Mouse (Mus musculus): ENCODE data around the gene 4930556J24Rik. TPM values are rescaled to one million over a fixed set of nuclear protein-coding genes. Genes with fewer than 3 reads are reported as not detected.

4930556J24Rik gene
- polyA plus RNA-seq, 1 experiment = not detected

DNA sequence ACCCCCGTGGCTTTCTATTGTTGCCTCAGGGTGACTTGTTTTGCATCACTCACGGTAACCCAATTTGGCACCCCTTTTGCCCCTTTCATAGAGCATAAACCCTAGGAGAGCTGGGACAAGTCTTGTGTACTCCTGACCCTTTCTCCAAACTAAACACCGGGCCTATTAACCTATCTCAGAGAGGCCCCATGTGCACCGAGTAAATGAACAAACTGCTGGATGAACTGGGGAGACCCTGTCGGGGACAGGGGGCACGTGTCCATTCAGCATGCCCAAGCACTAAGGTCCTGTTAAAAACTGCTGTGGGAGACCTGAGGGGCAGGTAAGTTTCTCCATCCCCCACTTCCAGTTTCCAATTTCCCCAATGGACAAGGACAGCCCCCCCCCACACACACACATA lies 45.6 kb downstream of the 4930556J24Rik start:
- H3K4me1 ChIP-seq (replicated peaks; ENCODE audit: control insufficient read depth, insufficient read depth, low read length) = peaks cover 6% of the 10 kb centered on the region
- H3K27me3 ChIP-seq (ENCODE audit: control insufficient read depth, insufficient read depth, low read length) = no peaks in the 10 kb centered on the region
- no peaks in the 10 kb centered on the region for H3K36me3 ChIP-seq (ENCODE audit: control insufficient read depth, insufficient read depth, low read length)
- H3K4me3 ChIP-seq (ENCODE audit: control insufficient read depth, insufficient read depth, low read length) = no peak overlapping the region
- WGBS = 86% methylated on average over 6 of the region's 6 CpGs
- H3K27ac ChIP-seq (ENCODE audit: control insufficient read depth, insufficient read depth, low read length) = no peak overlapping the region
- no peak for TF ChIP-seq POLR2A (IDR thresholded peaks at IDR 0.05; ENCODE audit: control insufficient read depth, extremely low read depth, insufficient read depth, low read length, poor library complexity)
- no peak for TF ChIP-seq CTCF (IDR thresholded peaks at IDR 0.05; ENCODE audit: borderline replicate concordance, control insufficient read depth, extremely low read depth, insufficient read depth, low read length, poor library complexity)
- no peak for DNase-seq

DNA sequence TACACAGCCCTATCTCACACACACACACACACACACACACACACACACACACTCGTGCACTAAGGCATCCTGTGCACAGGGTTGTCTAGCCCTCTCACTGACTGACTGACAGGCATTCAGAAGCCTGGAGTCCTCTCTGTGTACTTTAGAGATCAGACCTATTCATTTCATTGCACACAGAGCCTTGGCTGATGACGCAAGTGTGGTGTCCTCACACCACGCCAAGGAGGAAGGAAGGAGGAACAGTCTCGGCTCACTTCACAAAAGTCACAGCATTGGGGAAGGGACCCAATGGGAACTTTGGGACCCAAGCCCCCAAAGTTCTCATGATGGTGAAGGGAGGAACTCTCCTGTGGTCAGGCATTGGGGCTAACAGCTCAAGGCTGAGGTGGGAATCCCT lies 46.6 kb downstream of the 4930556J24Rik start:
- Histone ChIP-seq H3K36me3 (ENCODE audit: control insufficient read depth, insufficient read depth, low read length) (no peaks in the 10 kb centered on the region), H3K4me3 (ENCODE audit: control insufficient read depth, insufficient read depth, low read length) (no peak overlapping the region), H3K27ac (ENCODE audit: control insufficient read depth, insufficient read depth, low read length) (no peak overlapping the region), H3K27me3 (ENCODE audit: control insufficient read depth, insufficient read depth, low read length) (no peaks in the 10 kb centered on the region), H3K4me1 (replicated peaks; ENCODE audit: control insufficient read depth, insufficient read depth, low read length) (peaks cover 6% of the 10 kb centered on the region)
- TF ChIP-seq POLR2A (IDR thresholded peaks at IDR 0.05; ENCODE audit: control insufficient read depth, extremely low read depth, insufficient read depth, low read length, poor library complexity) (no peak), CTCF (IDR thresholded peaks at IDR 0.05; ENCODE audit: borderline replicate concordance, control insufficient read depth, extremely low read depth, insufficient read depth, low read length, poor library complexity) (no peak)
- DNase-seq = no peak
- 62% methylated on average over 4 of the region's 4 CpGs for WGBS

DNA sequence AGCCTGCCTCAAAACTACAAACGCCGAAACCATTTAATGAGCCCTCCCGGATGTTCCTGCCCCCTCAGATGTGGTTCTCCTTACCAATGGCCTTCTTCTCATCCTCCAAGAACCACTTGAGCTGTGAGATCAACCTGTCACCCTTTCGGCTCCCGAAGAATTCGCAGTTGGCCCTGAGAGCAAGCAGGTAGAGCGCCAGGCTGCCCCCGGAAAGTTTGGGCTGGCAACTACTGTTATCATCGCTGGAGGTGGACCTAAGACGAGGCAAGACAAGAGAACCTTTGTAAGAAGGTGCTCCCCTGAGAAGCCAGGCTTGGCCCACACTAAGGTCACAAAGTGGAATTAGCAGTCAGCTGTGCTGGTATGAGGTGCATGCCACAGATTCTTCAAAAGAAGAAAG lies 50.7 kb downstream of the 4930556J24Rik start:
- Histone ChIP-seq H3K4me1 (replicated peaks; ENCODE audit: control insufficient read depth, insufficient read depth, low read length) (no peaks in the 10 kb centered on the region), H3K27ac (ENCODE audit: control insufficient read depth, insufficient read depth, low read length) (no peak overlapping the region), H3K27me3 (ENCODE audit: control insufficient read depth, insufficient read depth, low read length) (no peaks in the 10 kb centered on the region), H3K4me3 (ENCODE audit: control insufficient read depth, insufficient read depth, low read length) (no peak overlapping the region), H3K36me3 (ENCODE audit: control insufficient read depth, insufficient read depth, low read length) (no peaks in the 10 kb centered on the region)
- WGBS = 96% methylated on average over 10 of the region's 10 CpGs
- TF ChIP-seq POLR2A (IDR thresholded peaks at IDR 0.05; ENCODE audit: control insufficient read depth, extremely low read depth, insufficient read depth, low read length, poor library complexity) (no peak), CTCF (IDR thresholded peaks at IDR 0.05; ENCODE audit: borderline replicate concordance, control insufficient read depth, extremely low read depth, insufficient read depth, low read length, poor library complexity) (no peak)
- no peak for DNase-seq

- H3K27ac ChIP-seq (ENCODE audit: control insufficient read depth, insufficient read depth, low read length) = no peak overlapping the region
- H3K36me3 ChIP-seq (ENCODE audit: control insufficient read depth, insufficient read depth, low read length) = no peaks in the 10 kb centered on the region
- no peak for TF ChIP-seq CTCF (IDR thresholded peaks at IDR 0.05; ENCODE audit: borderline replicate concordance, control insufficient read depth, extremely low read depth, insufficient read depth, low read length, poor library complexity)
- no peak for TF ChIP-seq POLR2A (IDR thresholded peaks at IDR 0.05; ENCODE audit: control insufficient read depth, extremely low read depth, insufficient read depth, low read length, poor library complexity)
- no peaks in the 10 kb centered on the region for H3K4me1 ChIP-seq (replicated peaks; ENCODE audit: control insufficient read depth, insufficient read depth, low read length)
- no peak overlapping the region for H3K4me3 ChIP-seq (ENCODE audit: control insufficient read depth, insufficient read depth, low read length)
- no peaks in the 10 kb centered on the region for H3K27me3 ChIP-seq (ENCODE audit: control insufficient read depth, insufficient read depth, low read length)
- DNase-seq = no peak
- 99% methylated on average over 6 of the region's 6 CpGs for WGBS
Measured at GRCm38 (mm10) chr11:3922731-3923130, 53.8 kb downstream of the 4930556J24Rik start.

DNA sequence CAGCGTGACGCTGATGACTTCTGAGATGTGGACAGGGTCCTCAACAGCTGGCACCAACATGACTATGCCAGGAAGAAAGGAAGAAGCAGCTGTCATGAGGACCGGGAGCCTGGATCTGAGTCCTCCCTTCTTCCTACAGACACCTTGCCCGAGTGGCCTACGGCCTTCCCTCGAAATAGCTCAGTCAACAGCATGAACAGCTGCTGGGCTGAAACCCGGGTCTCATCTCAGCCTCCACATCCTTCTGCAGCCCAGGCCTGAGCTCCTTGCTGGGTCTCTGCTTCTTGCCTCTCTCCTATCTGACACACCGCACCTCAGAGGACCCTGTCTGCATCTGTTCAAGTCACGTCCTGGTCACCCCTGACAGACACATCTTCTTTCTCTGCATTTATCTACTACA lies 54.5 kb downstream of the 4930556J24Rik start:
- TF ChIP-seq CTCF (IDR thresholded peaks at IDR 0.05; ENCODE audit: borderline replicate concordance, control insufficient read depth, extremely low read depth, insufficient read depth, low read length, poor library complexity) (no peak), POLR2A (IDR thresholded peaks at IDR 0.05; ENCODE audit: control insufficient read depth, extremely low read depth, insufficient read depth, low read length, poor library complexity) (no peak)
- DNase-seq = no peak
- 96% methylated on average over 9 of the region's 9 CpGs for WGBS
- Histone ChIP-seq H3K27ac (ENCODE audit: control insufficient read depth, insufficient read depth, low read length) (no peak overlapping the region), H3K4me3 (ENCODE audit: control insufficient read depth, insufficient read depth, low read length) (no peak overlapping the region), H3K27me3 (ENCODE audit: control insufficient read depth, insufficient read depth, low read length) (no peaks in the 10 kb centered on the region), H3K4me1 (replicated peaks; ENCODE audit: control insufficient read depth, insufficient read depth, low read length) (no peaks in the 10 kb centered on the region), H3K36me3 (ENCODE audit: control insufficient read depth, insufficient read depth, low read length) (no peaks in the 10 kb centered on the region)

GRCm38 (mm10) chr11:3921281-3921850 lies 55.2 kb downstream of the 4930556J24Rik start:
- 54% methylated on average over 8 of the region's 8 CpGs for WGBS
- H3K27me3 ChIP-seq (ENCODE audit: control insufficient read depth, insufficient read depth, low read length) = no peaks in the 10 kb centered on the region
- no peak overlapping the region for H3K27ac ChIP-seq (ENCODE audit: control insufficient read depth, insufficient read depth, low read length)
- peak; percentile 51 for DNase-seq
- no peaks in the 10 kb centered on the region for H3K36me3 ChIP-seq (ENCODE audit: control insufficient read depth, insufficient read depth, low read length)
- no peak overlapping the region for H3K4me3 ChIP-seq (ENCODE audit: control insufficient read depth, insufficient read depth, low read length)
- TF ChIP-seq CTCF (IDR thresholded peaks at IDR 0.05; ENCODE audit: borderline replicate concordance, control insufficient read depth, extremely low read depth, insufficient read depth, low read length, poor library complexity) (peak; percentile 70; the same call in 1 of the 2 replicates), POLR2A (IDR thresholded peaks at IDR 0.05; ENCODE audit: control insufficient read depth, extremely low read depth, insufficient read depth, low read length, poor library complexity) (no peak)
- no peaks in the 10 kb centered on the region for H3K4me1 ChIP-seq (replicated peaks; ENCODE audit: control insufficient read depth, insufficient read depth, low read length)

DNA sequence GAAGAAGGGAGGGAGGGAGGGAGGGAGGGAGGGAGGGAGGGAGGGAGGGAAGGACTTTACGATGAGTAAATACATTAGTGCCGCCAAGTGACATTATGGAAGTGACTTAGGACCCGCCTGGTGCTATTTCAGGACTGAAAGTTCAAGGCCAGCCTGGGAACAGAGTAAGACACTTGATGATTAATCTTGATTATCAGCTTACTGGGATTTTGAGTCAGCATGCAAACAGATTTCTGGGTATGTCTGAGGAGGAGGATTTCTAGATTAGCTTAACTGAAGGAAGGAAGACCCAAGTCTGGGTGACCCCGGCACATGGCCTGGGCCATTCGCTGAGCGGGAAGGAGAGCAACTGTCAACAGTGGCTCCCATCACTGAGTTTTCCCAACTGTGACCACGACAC lies 56.1 kb downstream of the 4930556J24Rik start:
- no peak for DNase-seq
- TF ChIP-seq CTCF (IDR thresholded peaks at IDR 0.05; ENCODE audit: borderline replicate concordance, control insufficient read depth, extremely low read depth, insufficient read depth, low read length, poor library complexity) (no peak), POLR2A (IDR thresholded peaks at IDR 0.05; ENCODE audit: control insufficient read depth, extremely low read depth, insufficient read depth, low read length, poor library complexity) (no peak)
- H3K27ac ChIP-seq (ENCODE audit: control insufficient read depth, insufficient read depth, low read length) = no peak overlapping the region
- no peaks in the 10 kb centered on the region for H3K27me3 ChIP-seq (ENCODE audit: control insufficient read depth, insufficient read depth, low read length)
- no peaks in the 10 kb centered on the region for H3K36me3 ChIP-seq (ENCODE audit: control insufficient read depth, insufficient read depth, low read length)
- H3K4me1 ChIP-seq (replicated peaks; ENCODE audit: control insufficient read depth, insufficient read depth, low read length) = no peaks in the 10 kb centered on the region
- 93% methylated on average over 7 of the region's 7 CpGs for WGBS
- no peak overlapping the region for H3K4me3 ChIP-seq (ENCODE audit: control insufficient read depth, insufficient read depth, low read length)

All from thymus, adult 2 months (tissue).